In the genomic region with DNA sequence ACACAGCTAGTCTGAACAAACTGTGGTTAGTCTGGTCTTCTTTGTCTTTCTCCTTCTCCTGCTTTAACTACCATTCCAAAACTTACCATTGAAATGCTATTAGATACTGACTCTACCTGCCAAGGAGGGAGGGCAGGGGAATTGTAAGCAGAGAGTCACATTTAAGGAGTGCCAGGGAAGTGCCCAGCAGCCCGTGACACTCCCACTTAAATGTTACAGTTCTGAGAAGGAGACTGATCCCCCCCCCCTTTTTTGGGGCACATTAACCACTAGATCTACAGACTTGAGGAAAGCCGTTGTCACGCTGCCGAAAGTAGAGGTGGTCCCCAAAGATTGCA, we compare ENCODE assay signal across 12 mouse cellular contexts.
DNase-seq lines count a peak whose midpoint lies in the region; ATAC-seq lines count a peak whose summit lies in the region.
"Had no signal": no experiment of that assay in that cellular context is flagged by ENCODE, and none has a peak within 500 bp of the region (broad histone marks: within the 10 kb centered on the region; RNA-seq: fewer than 3 reads in every experiment).

No protein-coding gene starts in this region.

- no peaks in the 10 kb centered on the region for H3K27me3 ChIP-seq in kidney, embryonic 15.5 days
- H3K27me3 ChIP-seq in embryonic facial prominence, embryonic 13.5 days = no peaks in the 10 kb centered on the region
- no peaks in the 10 kb centered on the region for H3K27me3 ChIP-seq in hindbrain, embryonic 14.5 days (ENCODE audit: control insufficient read depth, insufficient read depth, low read length)
- no peaks in the 10 kb centered on the region for H3K27me3 ChIP-seq in neural tube, embryonic 12.5 days (replicated peaks)
- H3K27me3 ChIP-seq: limb, embryonic 15.5 days; megakaryocyte, embryonic 14.5 days had no signal

- no peak overlapping the region for H3K27ac ChIP-seq in kidney, embryonic 15.5 days
- peak overlapping the region; percentile 44; the same call in 1 of the 2 replicates for H3K27ac ChIP-seq in embryonic facial prominence, embryonic 13.5 days
- peak overlapping the region; percentile 85 for H3K27ac ChIP-seq in hindbrain, embryonic 14.5 days
- peak overlapping the region; percentile 28; the same call in 1 of the 2 replicates for H3K27ac ChIP-seq in neural tube, embryonic 12.5 days
- H3K27ac ChIP-seq: limb, embryonic 15.5 days had no signal

- peak overlapping the region; percentile 30 for H3K4me2 ChIP-seq in kidney, embryonic 15.5 days
- H3K4me2 ChIP-seq in embryonic facial prominence, embryonic 13.5 days = peak overlapping the region; percentile 36
- 0 out of 2 replicates have a peak overlapping the region, but pooled peaks have one; percentile 19 for H3K4me2 ChIP-seq in hindbrain, embryonic 14.5 days (replicated peaks)
- H3K4me2 ChIP-seq in neural tube, embryonic 12.5 days (replicated peaks) = no peak overlapping the region; the same call in 1 of the 2 replicates
- H3K4me2 ChIP-seq: limb, embryonic 15.5 days had no signal

- DNase-seq in kidney, postnatal 10 days = no peak
- DNase-seq in hindbrain, embryonic 14.5 days (ENCODE audit: low spot score) = no peak
- DNase-seq in right cerebral cortex, postnatal 14 days = no peak
- DNase-seq in T-cell, adult 2 months (ENCODE audit: low spot score) = no peak
- no peak for DNase-seq in testis, postnatal 10 days (ENCODE audit: low spot score)
- DNase-seq: adrenal gland, postnatal 25 days had no signal

- H3K9ac ChIP-seq in kidney, embryonic 15.5 days = no peak overlapping the region
- H3K9ac ChIP-seq in embryonic facial prominence, embryonic 13.5 days = no peak overlapping the region
- H3K9ac ChIP-seq in hindbrain, embryonic 14.5 days = no peak overlapping the region
- H3K9ac ChIP-seq in neural tube, embryonic 12.5 days = no peak overlapping the region
- H3K9ac ChIP-seq: limb, embryonic 15.5 days had no signal

- H3K36me3 ChIP-seq in kidney, embryonic 15.5 days = no peaks in the 10 kb centered on the region
- no peaks in the 10 kb centered on the region for H3K36me3 ChIP-seq in embryonic facial prominence, embryonic 13.5 days
- H3K36me3 ChIP-seq in hindbrain, embryonic 14.5 days (replicated peaks; ENCODE audit: control insufficient read depth, insufficient read depth) = no peaks in the 10 kb centered on the region
- H3K36me3 ChIP-seq in neural tube, embryonic 12.5 days = no peaks in the 10 kb centered on the region
- H3K36me3 ChIP-seq: limb, embryonic 15.5 days had no signal

- H3K9me3 ChIP-seq in kidney, embryonic 15.5 days (replicated peaks) = no peaks in the 10 kb centered on the region
- H3K9me3 ChIP-seq in embryonic facial prominence, embryonic 13.5 days = 0 out of 2 replicates have a peak, but pooled peaks cover 6% of the 10 kb centered on the region
- H3K9me3 ChIP-seq in hindbrain, embryonic 14.5 days (ENCODE audit: control insufficient read depth, low read length) = peaks cover 11% of the 10 kb centered on the region
- H3K9me3 ChIP-seq in neural tube, embryonic 12.5 days = 0 out of 2 replicates have a peak, but pooled peaks cover 8% of the 10 kb centered on the region
- H3K9me3 ChIP-seq: limb, embryonic 15.5 days had no signal

- ATAC-seq in kidney, embryonic 15.5 days (replicated peaks; ENCODE audit: low FRiP score) = peak; percentile 67
- ATAC-seq in embryonic facial prominence, embryonic 13.5 days (ENCODE audit: insufficient number of reproducible peaks, insufficient read depth, low FRiP score, low TSS enrichment, low read depth) = no peak
- no peak; the same call in 1 of the 2 replicates for ATAC-seq in hindbrain, embryonic 14.5 days (ENCODE audit: low FRiP score)
- peak; percentile 33 for ATAC-seq in neural tube, embryonic 12.5 days (ENCODE audit: low FRiP score, low read depth)
- ATAC-seq: intestine, postnatal 0 days had no signal

- H3K4me3 ChIP-seq in kidney, embryonic 15.5 days (replicated peaks) = no peak overlapping the region
- H3K4me3 ChIP-seq in embryonic facial prominence, embryonic 13.5 days = no peak overlapping the region
- H3K4me3 ChIP-seq in hindbrain, embryonic 14.5 days (replicated peaks; ENCODE audit: low read length) = no peak overlapping the region
- no peak overlapping the region for H3K4me3 ChIP-seq in neural tube, embryonic 12.5 days
- H3K4me3 ChIP-seq: limb, embryonic 15.5 days; megakaryocyte, embryonic 14.5 days had no signal

- 27% methylated on average over 4 of the region's 4 CpGs for WGBS in kidney, embryonic 15.5 days
- 54% methylated on average over 4 of the region's 4 CpGs for WGBS in embryonic facial prominence, embryonic 13.5 days
- 29% methylated on average over 4 of the region's 4 CpGs for WGBS in hindbrain, embryonic 14.5 days
- 58% methylated on average over 4 of the region's 4 CpGs for WGBS in neural tube, embryonic 12.5 days

- H3K4me1 ChIP-seq in kidney, embryonic 15.5 days = peaks cover 20% of the 10 kb centered on the region
- peaks cover 27% of the 10 kb centered on the region for H3K4me1 ChIP-seq in embryonic facial prominence, embryonic 13.5 days
- peaks cover 39% of the 10 kb centered on the region for H3K4me1 ChIP-seq in hindbrain, embryonic 14.5 days (replicated peaks; ENCODE audit: control insufficient read depth, insufficient read depth, low read length)
- H3K4me1 ChIP-seq in neural tube, embryonic 12.5 days = peaks cover 28% of the 10 kb centered on the region
- H3K4me1 ChIP-seq: megakaryocyte, embryonic 14.5 days had no signal

Comparison
In these comparisons a context has a peak if more than half of its experiments do, and no peak if none do; other contexts are left out.
1. ATAC-seq: peak in kidney, embryonic 15.5 days (single experiment) and neural tube, embryonic 12.5 days (single experiment); none in embryonic facial prominence, embryonic 13.5 days (single experiment) and hindbrain, embryonic 14.5 days (single experiment).